Mouse (Mus musculus) spleen, embryonic (tissue): ENCODE measurements around the gene Olfr1230.

Experiments used
- CTCF ChIA-PET: fragments of 350-600 bp; sonication (Branson Sonifier 250); formaldehyde crosslinking; loops from one replicate; lab custom pipeline; 2022; lab: Charles Lee

The Olfr1230 gene

GRCm38 (mm10) chr2:89297168-89297567 lies at the start of gene Olfr1230:
Gene Olfr1230, minus strand, starts transcription at chr2:89297268.
- CTCF ChIA-PET: no interaction called here

- CTCF ChIA-PET: no interaction called here
These were observed 45.2 kb upstream of the Olfr1230 start, which contains the start of gene Olfr1233 for GRCm38 (mm10) chr2:89342298-89342697. Gene Olfr1233, minus strand, starts transcription at chr2:89342398.

- CTCF ChIA-PET: no interaction called here
These were observed 32.5 kb upstream of the Olfr1230 start, which contains the start of gene Olfr1232 for GRCm38 (mm10) chr2:89329575-89329974. Gene Olfr1232, minus strand, starts transcription at chr2:89329675.

- CTCF ChIA-PET: no interaction called here
These were observed 9.9 kb upstream of the Olfr1230 start, which contains the start of gene Olfr1231 for GRCm38 (mm10) chr2:89306974-89307373. Gene Olfr1231, minus strand, starts transcription at chr2:89307074.

GRCm38 (mm10) chr2:89287914-89288313 lies 9.2 kb downstream of the Olfr1230 start, which contains the start of gene Olfr1229:
Gene Olfr1229, minus strand, starts transcription at chr2:89288014.
- CTCF ChIA-PET: no interaction called here

- CTCF ChIA-PET: interaction anchor here (0.6 kb wide), 1 partner anchor 1025 kb away, joined by 3 read pairs; no protein-coding TSS in a partner anchor
These were observed 43.1 kb downstream of the Olfr1230 start, which contains the start of gene Olfr1228 for GRCm38 (mm10) chr2:89253962-89254361. Gene Olfr1228, minus strand, starts transcription at chr2:89254062.
